Mouse (Mus musculus) activated CD4-positive, CD25-positive, alpha-beta regulatory T cell, adult 4 months (primary cell): ENCODE measurements around the gene Clrn3. TPM values are rescaled to one million over a fixed set of nuclear protein-coding genes. Genes with fewer than 3 reads are reported as not detected.

Experiments used
- ATAC-seq: one replicate; pipeline ENCODE4 v1.8.0; 2017
- polyA plus RNA-seq, 2 experiments: library from polyadenylated mRNA; unstranded; fragments of 100-300 nt; shearing (Covaris generic); gene quantifications; one replicate each; pipeline ENCODE4 v1.2.1; 2017

The Clrn3 gene
- polyA plus RNA-seq, 2 experiments from 2014 or later: not detected

GRCm38 (mm10) chr7:135486645-135487382, 41.6 kb downstream of the Clrn3 start:
- no peak for ATAC-seq

GRCm38 (mm10) chr7:135485796-135486410, 42.6 kb downstream of the Clrn3 start:
- ATAC-seq: no peak

GRCm38 (mm10) chr7:135485116-135485795, 43.2 kb downstream of the Clrn3 start:
- ATAC-seq: no peak

GRCm38 (mm10) chr7:135484341-135484740, 44.1 kb downstream of the Clrn3 start:
- no peak for ATAC-seq

GRCm38 (mm10) chr7:135483751-135484150, 44.7 kb downstream of the Clrn3 start:
- no peak for ATAC-seq

- no peak for ATAC-seq
These were observed 47.3 kb downstream of the Clrn3 start for GRCm38 (mm10) chr7:135481150-135481549.

- no peak for ATAC-seq
These were observed 48.5 kb downstream of the Clrn3 start for GRCm38 (mm10) chr7:135479912-135480311.

- no peak for ATAC-seq
These were observed 49.1 kb downstream of the Clrn3 start for GRCm38 (mm10) chr7:135479322-135479880.

GRCm38 (mm10) chr7:135477256-135477655, 51.2 kb downstream of the Clrn3 start:
- ATAC-seq: no peak

GRCm38 (mm10) chr7:135475981-135476380, 52.5 kb downstream of the Clrn3 start:
- no peak for ATAC-seq

- no peak for ATAC-seq
These were observed 58.1 kb downstream of the Clrn3 start for GRCm38 (mm10) chr7:135470319-135470718.

- ATAC-seq: no peak
These were observed 59.8 kb downstream of the Clrn3 start for GRCm38 (mm10) chr7:135468631-135469030.

- no peak for ATAC-seq
These were observed 63.2 kb downstream of the Clrn3 start for GRCm38 (mm10) chr7:135465293-135465692.

GRCm38 (mm10) chr7:135464689-135465259, 63.7 kb downstream of the Clrn3 start:
- ATAC-seq: no peak

Other genes starting within 250 kb of the Clrn3 start
- not detected for gene Foxi2, start 118.3 kb downstream of the Clrn3 start, polyA plus RNA-seq
- gene Ptpre, start 8.8 kb upstream of the Clrn3 start, polyA plus RNA-seq: 10 to 100 TPM; 25.5 to 31.1 TPM
- 10 to 100 TPM; 23.3 to 30.0 TPM for gene Mki67, start 187.7 kb upstream of the Clrn3 start, polyA plus RNA-seq